Mouse (Mus musculus) 416B (cell line): ENCODE measurements around the gene Rmdn2.

ENCODE experiments used
- DNase-seq: peaks from one replicate; pipeline ENCODE4 v3.0.0; 2011; ENCODE audit warnings: low read depth

Rmdn2 gene

GRCm38 (mm10) chr17:79611545-79611944, at the start of gene Rmdn2:
Gene Rmdn2, plus strand, starts transcription at chr17:79611863.
- DNase-seq = no peak

- DNase-seq = no peak
These were observed 48.5 kb upstream of the Rmdn2 start for GRCm38 (mm10) chr17:79563067-79563620.

- DNase-seq = no peak
These were observed 47.9 kb upstream of the Rmdn2 start for GRCm38 (mm10) chr17:79563721-79564120.

GRCm38 (mm10) chr17:79565241-79565961, 46.3 kb upstream of the Rmdn2 start:
- DNase-seq = peak; percentile 2

- peak; percentile 34 for DNase-seq
These were observed 43.3 kb upstream of the Rmdn2 start for GRCm38 (mm10) chr17:79568401-79568800.

- DNase-seq = no peak
These were observed 33.3 kb upstream of the Rmdn2 start for GRCm38 (mm10) chr17:79578328-79578727.

GRCm38 (mm10) chr17:79580264-79580920, 31.3 kb upstream of the Rmdn2 start:
- peak; percentile 56 for DNase-seq

- peak; percentile 29 for DNase-seq
These were observed 28.2 kb upstream of the Rmdn2 start for GRCm38 (mm10) chr17:79583466-79583865.

- peak; percentile 35 for DNase-seq
These were observed 27.3 kb upstream of the Rmdn2 start for GRCm38 (mm10) chr17:79584246-79584800.

GRCm38 (mm10) chr17:79589913-79590312, 21.8 kb upstream of the Rmdn2 start:
- no peak for DNase-seq

GRCm38 (mm10) chr17:79595996-79596395, 15.7 kb upstream of the Rmdn2 start:
- no peak for DNase-seq

- DNase-seq = peak; percentile 25
These were observed 13.5 kb upstream of the Rmdn2 start for GRCm38 (mm10) chr17:79598151-79598550.

GRCm38 (mm10) chr17:79598596-79599577, 12.8 kb upstream of the Rmdn2 start:
- DNase-seq = peak; percentile 36

GRCm38 (mm10) chr17:79600108-79600507, 11.6 kb upstream of the Rmdn2 start:
- DNase-seq = no peak

GRCm38 (mm10) chr17:79602381-79602780, 9.3 kb upstream of the Rmdn2 start:
- no peak for DNase-seq

- DNase-seq = no peak
These were observed 8.2 kb upstream of the Rmdn2 start for GRCm38 (mm10) chr17:79603427-79603826.

- no peak for DNase-seq
These were observed 5.9 kb upstream of the Rmdn2 start for GRCm38 (mm10) chr17:79605794-79606193.

- DNase-seq = no peak
These were observed 2.0 kb upstream of the Rmdn2 start for GRCm38 (mm10) chr17:79609697-79610096.

- DNase-seq = no peak
These were observed 1.4 kb upstream of the Rmdn2 start for GRCm38 (mm10) chr17:79610163-79610755.

GRCm38 (mm10) chr17:79614691-79615588, 3.3 kb downstream of the Rmdn2 start:
- no peak for DNase-seq
